Mouse (Mus musculus) embryonic fibroblast, embryonic 13.5 days (primary cell): ENCODE measurements around the gene Clrn1.

Experiments
- CTCF ChIP-seq: IDR thresholded peaks from 2 replicates; pipeline ENCODE4 v1.5.1; 2011; ENCODE audit warnings: mild to moderate bottlenecking, control low read depth, low read length, moderate library complexity, borderline replicate concordance; ENCODE audit not compliant: insufficient read depth
- POLR2A ChIP-seq: IDR thresholded peaks from 2 replicates; pipeline ENCODE4 v1.6.1; 2011; ENCODE audit warnings: low read depth, mild to moderate bottlenecking, control low read depth, low read length, moderate library complexity

GRCm38 (mm10) chr3:58817337-58817736 is 67.8 kb downstream of the Clrn1 start:
- TF ChIP-seq POLR2A (no peak), CTCF (no peak)
